Mouse (Mus musculus): ENCODE measurements around the gene Ralgds. TPM values are rescaled to one million over a fixed set of nuclear protein-coding genes. Genes with fewer than 3 reads are reported as not detected.

Ralgds gene
- polyA plus RNA-seq, 1 experiment = 133 TPM

DNA sequence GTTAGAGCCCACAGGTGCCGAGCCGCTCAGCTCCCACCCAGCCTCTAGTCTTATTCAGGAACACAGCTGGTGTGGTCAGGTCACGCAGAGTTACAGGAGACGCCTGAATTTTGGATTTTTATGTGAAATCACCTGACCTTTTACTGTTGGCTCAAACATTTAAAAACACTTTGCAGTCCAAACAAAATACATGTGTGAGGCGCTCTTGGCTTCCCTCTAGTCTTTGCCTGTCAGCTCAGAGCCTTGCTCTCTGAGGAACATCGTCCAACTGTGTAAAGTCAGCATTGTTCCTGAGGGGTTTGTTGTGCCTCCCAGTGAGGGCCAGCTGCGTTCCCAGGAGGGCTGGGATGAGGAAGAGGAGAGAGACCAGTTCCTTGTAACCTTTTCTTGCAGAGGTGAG, 17.4 kb downstream of the Ralgds start:
- DNase-seq = no peak
- H3K4me1 ChIP-seq (ENCODE audit: control insufficient read depth, insufficient read depth, low read length) = peaks cover 68% of the 10 kb centered on the region
- no peak overlapping the region for H3K4me3 ChIP-seq (replicated peaks; ENCODE audit: insufficient read depth, low read depth, low read length)
- TF ChIP-seq POLR2A (IDR thresholded peaks at IDR 0.05; ENCODE audit: borderline replicate concordance, insufficient read depth, low read length) (no peak), CTCF (IDR thresholded peaks at IDR 0.05; ENCODE audit: borderline replicate concordance, insufficient read depth, low read depth, low read length) (no peak)
- peak overlapping the region; percentile 18; the same call in 1 of the 2 replicates for H3K27ac ChIP-seq (ENCODE audit: insufficient read depth, low read length)
- H3K27me3 ChIP-seq (ENCODE audit: control insufficient read depth, insufficient read depth, low read length) = no peaks in the 10 kb centered on the region
- 60% methylated on average over 7 of the region's 7 CpGs for WGBS

DNA sequence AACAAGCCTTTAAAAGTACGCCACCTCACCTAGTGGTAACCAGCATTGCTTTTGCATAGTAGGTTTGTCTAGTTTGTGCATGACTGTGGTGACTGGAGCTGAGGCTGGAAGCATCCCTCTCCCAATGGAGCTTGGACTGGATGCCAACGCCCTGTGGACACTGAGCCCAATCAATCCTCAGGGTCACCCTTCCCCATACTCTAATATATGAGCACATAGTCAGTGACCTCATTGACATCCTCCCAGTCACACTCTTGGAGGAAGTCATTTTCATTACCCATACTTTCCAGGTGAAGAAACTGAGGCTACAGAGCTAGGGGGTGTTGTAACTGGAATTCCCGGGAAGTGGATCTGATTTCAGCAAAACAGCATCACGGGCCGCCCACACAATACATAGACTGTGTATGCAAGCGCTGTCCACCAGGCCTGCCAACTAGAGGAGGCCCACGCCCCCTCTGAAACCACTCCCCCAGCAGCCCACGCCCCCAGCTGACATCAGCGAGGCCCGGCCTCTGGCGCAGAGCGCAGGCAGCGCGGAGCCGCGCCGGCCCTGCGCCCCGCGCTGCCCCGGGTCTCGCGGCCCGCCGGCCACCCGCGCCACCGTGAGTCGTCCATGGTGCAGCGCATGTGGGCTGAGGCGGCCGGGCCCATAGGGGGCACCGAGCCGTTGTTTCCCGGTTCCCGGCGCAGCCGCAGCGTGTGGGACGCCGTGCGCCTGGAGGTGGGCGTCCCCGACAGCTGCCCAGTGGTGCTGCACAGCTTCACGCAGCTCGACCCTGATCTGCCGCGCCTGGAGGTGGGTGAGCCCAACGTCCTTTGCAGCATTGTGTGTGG, 20.2 kb downstream of the Ralgds start:
- Histone ChIP-seq H3K4me1 (ENCODE audit: control insufficient read depth, insufficient read depth, low read length) (peaks cover 67% of the 10 kb centered on the region), H3K27ac (ENCODE audit: insufficient read depth, low read length) (peak overlapping the region; percentile 91), H3K27me3 (ENCODE audit: control insufficient read depth, insufficient read depth, low read length) (no peaks in the 10 kb centered on the region), H3K4me3 (replicated peaks; ENCODE audit: insufficient read depth, low read depth, low read length) (peak overlapping the region; percentile 86)
- WGBS = 3% methylated on average over 49 of the region's 49 CpGs
- DNase-seq = peak; percentile 90 to 92
- no peak for TF ChIP-seq CTCF (IDR thresholded peaks at IDR 0.05; ENCODE audit: borderline replicate concordance, insufficient read depth, low read depth, low read length)
- peak; percentile 66 for TF ChIP-seq POLR2A (IDR thresholded peaks at IDR 0.05; ENCODE audit: borderline replicate concordance, insufficient read depth, low read length)

- Histone ChIP-seq H3K27me3 (ENCODE audit: control insufficient read depth, insufficient read depth, low read length) (no peaks in the 10 kb centered on the region), H3K4me3 (replicated peaks; ENCODE audit: insufficient read depth, low read depth, low read length) (peak overlapping the region; percentile 86), H3K4me1 (ENCODE audit: control insufficient read depth, insufficient read depth, low read length) (peaks cover 67% of the 10 kb centered on the region), H3K27ac (ENCODE audit: insufficient read depth, low read length) (peak overlapping the region; percentile 91)
- no peak for TF ChIP-seq CTCF (IDR thresholded peaks at IDR 0.05; ENCODE audit: borderline replicate concordance, insufficient read depth, low read depth, low read length)
- WGBS = 8% methylated on average over 7 of the region's 7 CpGs
- DNase-seq = peak in 1 of 2 experiments; percentile 63
These were observed 21.0 kb downstream of the Ralgds start for GRCm38 (mm10) chr2:28533901-28534435.

DNA sequence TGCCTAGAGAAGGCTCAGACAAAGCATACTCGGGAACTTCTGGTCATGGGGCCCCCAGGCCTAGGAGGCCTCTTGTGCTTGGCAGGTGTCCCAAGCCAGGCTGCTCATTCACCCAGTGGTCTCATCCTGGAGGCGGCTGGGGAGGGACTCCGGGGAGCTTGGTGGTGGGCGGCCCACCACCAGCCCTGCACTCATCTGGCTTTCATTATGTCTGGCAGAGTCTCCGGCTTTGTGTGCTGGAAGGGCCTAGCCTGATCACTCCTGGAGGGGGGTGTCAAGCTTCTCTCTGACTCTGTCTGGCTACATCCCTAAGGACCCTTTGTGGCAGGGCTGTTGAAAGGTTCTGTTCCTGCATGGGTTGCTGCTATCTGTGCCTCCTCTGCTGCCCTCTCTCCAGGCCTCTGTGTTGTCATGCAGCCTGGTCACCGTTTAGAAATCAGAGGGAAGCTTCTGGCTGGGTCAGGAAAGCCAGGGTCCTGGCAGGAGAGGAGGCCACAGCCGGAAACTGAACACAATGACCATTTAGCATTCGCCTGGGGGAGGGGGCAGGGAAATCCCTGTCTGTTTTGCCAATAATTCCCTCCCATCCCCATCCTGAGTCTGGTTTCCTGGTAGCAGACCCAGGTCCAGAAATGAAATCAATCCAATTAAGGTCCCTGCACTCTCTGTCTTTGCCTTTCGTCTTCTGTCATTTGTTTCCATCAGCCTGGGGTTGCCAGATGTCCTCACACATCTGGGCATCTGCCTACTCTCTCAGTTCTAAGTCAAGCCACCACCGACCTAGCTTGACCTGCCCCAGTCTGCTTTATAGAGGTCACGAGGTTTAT, 21.7 kb downstream of the Ralgds start:
- H3K4me3 ChIP-seq (replicated peaks; ENCODE audit: insufficient read depth, low read depth, low read length) = peak overlapping the region; percentile 86
- DNase-seq = peak in 1 of 2 experiments; percentile 60
- H3K27ac ChIP-seq (ENCODE audit: insufficient read depth, low read length) = peak overlapping the region; percentile 91
- 2% methylated on average over 11 of the region's 11 CpGs for WGBS
- H3K4me1 ChIP-seq (ENCODE audit: control insufficient read depth, insufficient read depth, low read length) = peaks cover 67% of the 10 kb centered on the region
- H3K27me3 ChIP-seq (ENCODE audit: control insufficient read depth, insufficient read depth, low read length) = no peaks in the 10 kb centered on the region
- TF ChIP-seq CTCF (IDR thresholded peaks at IDR 0.05; ENCODE audit: borderline replicate concordance, insufficient read depth, low read depth, low read length) = no peak
- 0 out of 2 replicates have a peak, but pooled peaks have one; percentile 10 for TF ChIP-seq POLR2A (IDR thresholded peaks at IDR 0.05; ENCODE audit: borderline replicate concordance, insufficient read depth, low read length)

- Histone ChIP-seq H3K27me3 (ENCODE audit: control insufficient read depth, insufficient read depth, low read length) (no peaks in the 10 kb centered on the region), H3K27ac (ENCODE audit: insufficient read depth, low read length) (peak overlapping the region; percentile 91), H3K4me1 (ENCODE audit: control insufficient read depth, insufficient read depth, low read length) (peaks cover 67% of the 10 kb centered on the region), H3K4me3 (replicated peaks; ENCODE audit: insufficient read depth, low read depth, low read length) (peak overlapping the region; percentile 86)
- TF ChIP-seq CTCF (IDR thresholded peaks at IDR 0.05; ENCODE audit: borderline replicate concordance, insufficient read depth, low read depth, low read length) = no peak
- TF ChIP-seq POLR2A (IDR thresholded peaks at IDR 0.05; ENCODE audit: borderline replicate concordance, insufficient read depth, low read length) = peak; percentile 41; the same call in 1 of the 2 replicates
- WGBS = 1% methylated on average over 4 of the region's 4 CpGs
- peak; percentile 82 to 89 for DNase-seq
These were observed 22.3 kb downstream of the Ralgds start for GRCm38 (mm10) chr2:28535263-28535540.

GRCm38 (mm10) chr2:28535650-28536049, 22.7 kb downstream of the Ralgds start:
- Histone ChIP-seq H3K4me3 (replicated peaks; ENCODE audit: insufficient read depth, low read depth, low read length) (peak overlapping the region; percentile 86), H3K27me3 (ENCODE audit: control insufficient read depth, insufficient read depth, low read length) (no peaks in the 10 kb centered on the region), H3K4me1 (ENCODE audit: control insufficient read depth, insufficient read depth, low read length) (peaks cover 67% of the 10 kb centered on the region), H3K27ac (ENCODE audit: insufficient read depth, low read length) (peak overlapping the region; percentile 91)
- 2% methylated on average over 7 of the region's 7 CpGs for WGBS
- TF ChIP-seq CTCF (IDR thresholded peaks at IDR 0.05; ENCODE audit: borderline replicate concordance, insufficient read depth, low read depth, low read length) = no peak
- no peak for TF ChIP-seq POLR2A (IDR thresholded peaks at IDR 0.05; ENCODE audit: borderline replicate concordance, insufficient read depth, low read length)
- DNase-seq = peak; percentile 85 to 90

DNA sequence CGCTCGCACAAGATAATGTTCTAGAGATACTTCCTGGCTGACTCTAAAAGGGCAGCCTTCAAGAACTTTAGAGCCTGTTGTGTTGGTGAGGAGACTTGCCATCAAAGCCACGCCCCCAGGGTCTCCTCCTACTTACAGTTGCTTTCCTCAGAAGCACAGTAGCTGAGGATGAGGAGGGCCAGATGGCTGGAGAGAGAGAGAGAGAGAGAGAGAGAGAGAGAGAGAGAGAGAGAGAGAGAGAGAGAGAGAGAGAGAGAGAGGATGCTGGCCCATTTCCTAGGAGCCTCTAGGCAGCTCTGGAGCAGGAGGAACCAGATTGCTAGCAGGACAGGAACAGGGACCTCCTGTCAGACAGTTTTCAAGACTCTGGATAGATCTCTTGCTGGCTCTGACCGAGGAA, 23.2 kb downstream of the Ralgds start:
- DNase-seq = peak in 1 of 2 experiments; percentile 60
- H3K27me3 ChIP-seq (ENCODE audit: control insufficient read depth, insufficient read depth, low read length) = no peaks in the 10 kb centered on the region
- WGBS = 7% methylated on average over 4 of the region's 4 CpGs
- peak overlapping the region; percentile 91 for H3K27ac ChIP-seq (ENCODE audit: insufficient read depth, low read length)
- H3K4me3 ChIP-seq (replicated peaks; ENCODE audit: insufficient read depth, low read depth, low read length) = peak overlapping the region; percentile 52
- peaks cover 67% of the 10 kb centered on the region for H3K4me1 ChIP-seq (ENCODE audit: control insufficient read depth, insufficient read depth, low read length)
- TF ChIP-seq POLR2A (IDR thresholded peaks at IDR 0.05; ENCODE audit: borderline replicate concordance, insufficient read depth, low read length) (no peak), CTCF (IDR thresholded peaks at IDR 0.05; ENCODE audit: borderline replicate concordance, insufficient read depth, low read depth, low read length) (no peak)
